Mouse (Mus musculus) 3T3-L1 (cell line): ENCODE data around the gene Tbc1d24.
A peak's percentile ranks its signal among the peaks of the same experiment; 100 is the strongest.
"Not testable (repeated sequence)": the region's sequence is repeated elsewhere in the genome, so short reads cannot be mapped to it uniquely, and the experiment has no call there.

Source experiments
- DNase-seq: peaks from one replicate; pipeline ENCODE4 v3.0.0-alpha.2; 2015; ENCODE audit warnings: low read depth, low spot score

Tbc1d24 gene

GRCm38 (mm10) chr17:24151382-24151781 is 54.0 kb downstream of the Tbc1d24 start:
- no peak for DNase-seq

- no peak for DNase-seq
Measured at GRCm38 (mm10) chr17:24150824-24151223, 54.5 kb downstream of the Tbc1d24 start, which contains the start of gene Pdpk1. Pdpk1 (minus strand) TSS chr17:24150924.

GRCm38 (mm10) chr17:24149421-24149820 is 55.9 kb downstream of the Tbc1d24 start:
- no peak for DNase-seq

GRCm38 (mm10) chr17:24142897-24143296 is 62.5 kb downstream of the Tbc1d24 start:
- no peak for DNase-seq

- peak; percentile 95 for DNase-seq
Measured at GRCm38 (mm10) chr17:24141425-24141920, 63.9 kb downstream of the Tbc1d24 start.

- DNase-seq = peak; percentile 57
Measured at GRCm38 (mm10) chr17:24140845-24141424, 64.4 kb downstream of the Tbc1d24 start.

GRCm38 (mm10) chr17:24139968-24140367 is 65.4 kb downstream of the Tbc1d24 start:
- DNase-seq = no peak

- no peak for DNase-seq
Measured at GRCm38 (mm10) chr17:24139256-24139655, 66.1 kb downstream of the Tbc1d24 start.

- no peak for DNase-seq
Measured at GRCm38 (mm10) chr17:24137226-24137880, 68.0 kb downstream of the Tbc1d24 start.

GRCm38 (mm10) chr17:24134062-24134461 is 71.3 kb downstream of the Tbc1d24 start:
- DNase-seq = no peak

GRCm38 (mm10) chr17:24132919-24133318 is 72.4 kb downstream of the Tbc1d24 start:
- not testable (repeated sequence) for DNase-seq

GRCm38 (mm10) chr17:24131570-24131969 is 73.8 kb downstream of the Tbc1d24 start:
- DNase-seq = no peak

- not testable (repeated sequence) for DNase-seq
Measured at GRCm38 (mm10) chr17:24129246-24129645, 76.1 kb downstream of the Tbc1d24 start.

GRCm38 (mm10) chr17:24127592-24127991 is 77.8 kb downstream of the Tbc1d24 start:
- no peak for DNase-seq

GRCm38 (mm10) chr17:24126801-24127200 is 78.6 kb downstream of the Tbc1d24 start:
- DNase-seq = no peak
